Mouse (Mus musculus) testis, adult 2 months (tissue): ENCODE measurements around the gene Efcab11.

Source experiments
- CTCF ChIP-seq: fragments of 200-500 bp; IDR thresholded peaks from 2 replicates; pipeline ENCODE4 v1.5.1; 2012; ENCODE audit warnings: low read depth, mild to moderate bottlenecking, inconsistent platforms, low read length, moderate library complexity; ENCODE audit not compliant: control insufficient read depth, insufficient read depth, insufficient replicate concordance
- POLR2A ChIP-seq: fragments of 200-500 bp; IDR thresholded peaks from 2 replicates; pipeline ENCODE4 v1.6.1; 2012; ENCODE audit warnings: low read depth, mild to moderate bottlenecking, inconsistent platforms, low read length, moderate library complexity; ENCODE audit not compliant: control insufficient read depth

DNA sequence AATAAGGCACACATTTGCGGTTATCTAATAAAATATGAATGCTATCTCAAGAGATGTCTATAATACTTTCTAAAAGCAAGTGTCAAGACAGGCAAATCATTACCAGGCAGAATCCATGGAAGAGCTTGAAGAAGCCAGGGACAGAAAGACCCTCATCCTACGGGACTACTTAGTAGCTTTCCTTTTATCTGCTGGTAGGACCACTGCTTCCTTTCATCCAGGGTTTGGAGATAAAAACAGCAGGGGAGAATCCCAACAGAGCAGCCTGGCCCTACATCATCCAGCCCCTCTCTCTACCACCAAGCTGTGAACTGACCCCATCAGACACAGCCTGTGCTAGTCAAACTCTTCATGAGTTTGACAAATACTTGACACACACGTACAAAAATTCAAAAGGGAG is 103.8 kb downstream of the Efcab11 start:
- TF ChIP-seq CTCF (no peak), POLR2A (no peak)
